8 mouse cellular contexts compared by ENCODE assay signal in genomic region chr8:71610822-71611651, GRCm38 (mm10). TPM values are rescaled to one million over a fixed set of nuclear protein-coding genes. Genes with fewer than 3 reads are reported as not detected.
A peak's percentile ranks its signal among the peaks of the same experiment; 100 is the strongest.
DNase-seq lines count a peak whose midpoint lies in the region; ATAC-seq lines count a peak whose summit lies in the region.

Gene Colgalt1 (plus strand): TSS chr8:71610998.

- no peaks in the 10 kb centered on the region for H3K27me3 ChIP-seq in hindbrain, embryonic 15.5 days

- DNase-seq in T-cell, adult 2 months (ENCODE audit: low spot score) = peak; percentile 99
- peak; percentile 97 for DNase-seq in cerebellum, postnatal 36 days
- DNase-seq in frontal cortex, postnatal 36 days (ENCODE audit: low spot score in 2 of 2) = peak; percentile 97 to 98
- peak; percentile 98 for DNase-seq in left cerebral cortex, adult 11 months (ENCODE audit: low spot score)
- peak; percentile 98 for DNase-seq in lung, postnatal 4 days
- peak; percentile 98 for DNase-seq in retina, postnatal 7 days (ENCODE audit: low read depth, low spot score)
- DNase-seq in urinary bladder, adult 2 months (ENCODE audit: low spot score) = peak; percentile 84

- WGBS in hindbrain, embryonic 15.5 days = under 1% methylated on average over 82 of the region's 82 CpGs

- H3K9ac ChIP-seq in hindbrain, embryonic 15.5 days = peak within 1 kb of the TSS; percentile 91

- ATAC-seq in hindbrain, embryonic 15.5 days (ENCODE audit: low FRiP score, low read depth) = peak; percentile 99

- H3K9me3 ChIP-seq in hindbrain, embryonic 15.5 days = no peaks in the 10 kb centered on the region

- peaks cover 19% of the 10 kb centered on the region for H3K36me3 ChIP-seq in hindbrain, embryonic 15.5 days

- H3K4me2 ChIP-seq in hindbrain, embryonic 15.5 days = peak within 1 kb of the TSS; percentile 78

- peaks cover 15% of the 10 kb centered on the region for H3K4me1 ChIP-seq in hindbrain, embryonic 15.5 days (replicated peaks)

- H3K4me3 ChIP-seq in hindbrain, embryonic 15.5 days = peak within 1 kb of the TSS; percentile 91

- H3K27ac ChIP-seq in hindbrain, embryonic 15.5 days (replicated peaks) = peak within 1 kb of the TSS; percentile 92

RNA-seq across cellular contexts. Expression of gene Colgalt1, which starts in this region (rescaled TPM):
- polyA plus RNA-seq in hindbrain, embryonic 15.5 days (2015; fragmentation: Nextera tagmentation; extraction: Ambion mirVana) = 65.6 and 78.2 TPM in 2 replicates
- polyA plus RNA-seq in urinary bladder, adult 2 months (2012; rRNA removed) = 124 and 144 TPM in 2 replicates

Comparison
In these comparisons a context has a peak if more than half of its experiments do, and no peak if none do; other contexts are left out.
1. Peak in every context shown above with its lines: DNase-seq, ATAC-seq, H3K4me3 ChIP-seq and H3K27ac ChIP-seq.